Mouse (Mus musculus) heart, embryonic 10.5 days (tissue): ENCODE measurements at regions not wholly inside any gene's neighbourhood (a gene's known extent, or its start where the extent isn't known, plus 50 kb on each side); places are given as distances from the start of the nearest gene placed in this dataset.
A peak's percentile ranks its signal among the peaks of the same experiment; 100 is the strongest.
"Not testable (repeated sequence)": the region's sequence is repeated elsewhere in the genome, so short reads cannot be mapped to it uniquely, and the experiment has no call there.

Experiments
- DNase-seq: peaks from one replicate; pipeline ENCODE4 v3.0.0-alpha.2; 2017; ENCODE audit warnings: low spot score
- H3K27ac ChIP-seq: fragments of 300-500 bp; sonication (generic); 2 replicates; pipeline ENCODE4 v1.5.1; 2016; ENCODE audit warnings: mild to moderate bottlenecking
- H3K27me3 ChIP-seq: fragments of 300-500 bp; sonication (generic); 2 replicates; pipeline ENCODE4 v1.6.1; 2016; ENCODE audit warnings: mild to moderate bottlenecking; ENCODE audit not compliant: poor library complexity, insufficient read depth, severe bottlenecking
- H3K36me3 ChIP-seq: fragments of 300-500 bp; sonication (generic); 2 replicates; pipeline ENCODE4 v1.6.1; 2016; ENCODE audit warnings: mild to moderate bottlenecking, moderate library complexity
- H3K4me1 ChIP-seq: fragments of 300-500 bp; sonication (generic); 2 replicates; pipeline ENCODE4 v1.6.1; 2016; ENCODE audit warnings: mild to moderate bottlenecking
- H3K4me3 ChIP-seq: fragments of 300-500 bp; sonication (generic); 2 replicates; pipeline ENCODE4 v1.5.1; 2016; ENCODE audit warnings: mild to moderate bottlenecking, moderate library complexity
- H3K9me3 ChIP-seq: fragments of 300-500 bp; sonication (generic); 2 replicates; pipeline ENCODE4 v1.6.1; 2016; ENCODE audit warnings: mild to moderate bottlenecking, moderate library complexity
- WGBS: fragments of 180-500 bp; shearing (Covaris S2); methylation state at CpG from one replicate; pipeline ENCODE4 v1.1.7; 2016; 5-methylcytosine and 5-hydroxymethylcytosine counted together

DNA sequence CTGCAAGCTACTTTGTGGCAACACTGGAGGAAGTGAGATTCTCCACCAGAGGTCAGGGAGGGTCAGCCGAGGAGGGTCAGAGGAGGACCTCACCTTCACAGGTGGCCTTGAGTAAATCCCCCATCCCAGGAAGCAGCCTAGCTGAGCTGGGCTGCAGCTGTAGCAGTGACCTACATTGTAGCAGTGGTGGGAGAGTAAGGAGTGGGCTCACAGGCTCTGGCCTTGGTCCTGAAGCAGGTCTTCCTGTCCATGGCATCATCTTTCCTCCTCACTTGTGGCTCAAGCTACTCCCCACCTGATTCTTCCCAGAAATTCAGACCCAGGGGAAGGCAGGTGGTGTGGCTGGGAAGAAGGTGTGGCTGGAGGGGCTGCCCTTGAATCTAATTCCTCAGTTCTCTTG is 84.3 kb downstream of the 1810013L24Rik start:
- not testable (repeated sequence) for H3K9me3 ChIP-seq, H3K27ac ChIP-seq, DNase-seq, H3K4me1 ChIP-seq, H3K4me3 ChIP-seq, H3K27me3 ChIP-seq, H3K36me3 ChIP-seq
- 27% methylated on average over 1 of the region's 1 CpGs for WGBS

DNA sequence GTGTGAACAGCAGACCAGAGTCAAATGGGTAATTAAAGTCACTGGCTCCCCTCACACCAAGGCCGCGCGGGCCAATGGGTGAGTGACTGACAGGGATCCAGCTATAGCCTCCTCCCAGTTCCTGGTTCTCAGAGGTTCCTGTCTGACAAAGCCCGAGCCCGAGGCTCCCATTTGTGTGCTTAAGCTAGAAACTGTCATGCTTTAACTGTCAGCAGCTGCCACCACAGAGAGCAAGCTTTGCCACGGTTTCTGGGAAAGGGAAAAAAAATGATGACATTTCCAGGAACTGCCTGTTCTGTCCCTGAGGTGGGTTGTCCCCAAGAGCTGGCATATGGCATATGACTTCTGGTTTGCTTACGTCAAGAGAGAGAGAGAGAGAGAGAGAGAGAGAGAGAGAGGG is 86.2 kb downstream of the 1810013L24Rik start:
- no peaks in the 10 kb centered on the region for H3K27me3 ChIP-seq
- H3K36me3 ChIP-seq: no peaks in the 10 kb centered on the region
- H3K9me3 ChIP-seq: no peaks in the 10 kb centered on the region
- 63% methylated on average over 7 of the region's 7 CpGs for WGBS
- H3K4me3 ChIP-seq: no peak overlapping the region
- no peaks in the 10 kb centered on the region for H3K4me1 ChIP-seq
- DNase-seq: no peak
- H3K27ac ChIP-seq: no peak overlapping the region

DNA sequence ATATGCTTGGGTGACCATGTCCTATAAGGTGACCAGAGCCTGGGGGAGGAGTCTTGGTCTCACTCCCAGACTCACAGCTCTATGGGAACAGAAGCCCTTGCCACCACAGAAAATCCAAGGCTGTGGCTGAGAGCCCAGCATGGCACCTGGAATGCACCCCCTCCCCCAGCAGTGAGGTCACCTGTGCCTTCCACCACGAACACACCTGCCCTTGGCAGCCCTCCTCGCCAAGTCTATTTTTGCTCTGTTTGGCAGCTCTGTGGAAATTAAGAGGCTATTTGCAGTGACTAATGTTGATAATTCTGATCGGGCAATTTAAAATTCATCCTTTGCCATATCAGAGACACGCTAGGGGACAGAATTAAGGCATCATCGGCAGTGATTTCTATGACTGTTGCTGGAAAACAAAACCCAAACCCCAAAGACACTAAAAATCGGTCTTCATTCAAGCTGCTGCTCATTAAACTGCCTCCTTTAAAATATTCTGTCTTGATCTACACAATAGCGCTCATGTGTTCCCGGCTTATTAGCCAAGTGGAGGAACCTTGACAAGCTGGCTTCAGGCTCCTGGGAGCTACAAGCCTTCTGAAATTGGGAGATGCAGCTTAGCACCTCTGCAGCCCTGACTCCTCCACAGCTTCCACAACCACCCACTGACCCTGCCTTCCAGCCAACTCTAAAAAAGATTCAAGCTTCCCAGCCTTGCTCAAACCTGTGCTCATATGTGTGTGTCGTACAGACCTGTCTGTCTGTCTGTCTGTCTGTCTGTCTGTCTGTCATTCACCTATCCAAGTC is 89.0 kb downstream of the 1810013L24Rik start:
- WGBS: 79% methylated on average over 9 of the region's 9 CpGs
- no peaks in the 10 kb centered on the region for H3K9me3 ChIP-seq
- DNase-seq: no peak
- no peak overlapping the region for H3K27ac ChIP-seq
- no peak overlapping the region for H3K4me3 ChIP-seq
- no peaks in the 10 kb centered on the region for H3K36me3 ChIP-seq
- no peaks in the 10 kb centered on the region for H3K4me1 ChIP-seq
- no peaks in the 10 kb centered on the region for H3K27me3 ChIP-seq

DNA sequence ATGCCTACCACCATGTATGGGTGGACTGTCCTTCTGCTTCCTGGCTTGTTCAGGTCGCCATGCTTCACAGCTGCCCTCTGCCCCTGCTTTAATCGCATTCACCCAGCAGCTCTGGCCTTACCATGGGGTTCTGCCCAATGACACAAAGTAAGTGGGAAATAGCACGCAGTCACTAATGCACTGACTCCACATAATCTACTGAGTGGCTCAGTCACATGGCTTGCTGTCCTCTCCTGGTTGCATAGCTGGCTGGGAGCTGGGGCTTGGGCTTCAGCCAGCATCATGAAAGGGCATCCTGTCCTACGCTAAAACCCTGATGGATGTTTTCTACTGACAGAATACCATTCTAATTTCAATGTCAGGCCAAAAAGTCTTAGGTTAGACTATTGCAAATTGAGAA is 94.8 kb downstream of the 1810013L24Rik start:
- WGBS: 88% methylated on average over 4 of the region's 4 CpGs

DNA sequence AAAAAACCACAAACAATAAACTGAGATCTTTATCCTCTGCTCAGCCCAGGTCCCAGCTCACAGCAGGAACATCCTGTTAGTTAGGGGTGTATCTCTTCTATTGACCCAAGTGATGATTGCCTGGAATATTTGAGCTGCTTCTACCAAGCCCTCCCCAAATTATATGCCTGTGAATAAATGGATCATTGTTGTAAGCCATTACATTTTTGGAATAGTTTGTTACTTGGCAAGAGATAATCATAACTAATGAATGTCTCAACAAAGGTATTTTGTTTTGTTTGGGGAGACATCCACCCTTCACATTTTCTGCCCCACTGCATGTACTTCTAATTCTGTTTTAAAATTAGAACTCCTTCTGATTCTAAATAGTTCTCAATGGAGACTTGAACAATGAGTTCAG is 102.1 kb downstream of the 1810013L24Rik start:
- Histone ChIP-seq H3K27ac (no peak overlapping the region), H3K4me1 (no peaks in the 10 kb centered on the region), H3K4me3 (no peak overlapping the region), H3K27me3 (no peaks in the 10 kb centered on the region), H3K36me3 (no peaks in the 10 kb centered on the region), H3K9me3 (no peaks in the 10 kb centered on the region)
- no peak for DNase-seq

More for the DNA sequence above, 94.8 kb downstream of the 1810013L24Rik start:
- H3K27ac ChIP-seq: no peak overlapping the region
- no peaks in the 10 kb centered on the region for H3K4me1 ChIP-seq
- no peak overlapping the region for H3K4me3 ChIP-seq
- no peak for DNase-seq
- H3K9me3 ChIP-seq: no peaks in the 10 kb centered on the region
- no peaks in the 10 kb centered on the region for H3K27me3 ChIP-seq
- H3K36me3 ChIP-seq: no peaks in the 10 kb centered on the region

DNA sequence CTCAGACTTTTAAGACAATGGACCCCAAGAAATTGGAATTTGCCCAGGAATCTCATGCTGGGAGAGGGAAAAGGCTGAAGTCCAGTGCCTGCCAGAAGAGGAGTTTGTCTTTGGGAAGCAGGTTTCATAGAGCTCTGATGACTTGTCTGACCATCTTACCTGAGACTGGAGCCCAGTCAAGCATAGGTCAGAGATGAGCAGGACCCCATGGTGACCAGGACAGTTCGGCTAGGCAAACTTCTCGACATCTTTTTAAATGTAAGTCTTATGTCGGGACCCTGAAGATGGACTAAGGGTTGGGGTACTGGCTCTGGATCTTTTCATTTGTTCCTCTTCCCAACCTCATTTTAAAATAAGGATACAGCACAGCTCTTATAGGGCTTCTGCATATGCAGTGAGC is 103.2 kb downstream of the 1810013L24Rik start:
- Histone ChIP-seq H3K36me3 (no peaks in the 10 kb centered on the region), H3K9me3 (no peaks in the 10 kb centered on the region)
- 95% methylated on average over 3 of the region's 3 CpGs for WGBS

DNA sequence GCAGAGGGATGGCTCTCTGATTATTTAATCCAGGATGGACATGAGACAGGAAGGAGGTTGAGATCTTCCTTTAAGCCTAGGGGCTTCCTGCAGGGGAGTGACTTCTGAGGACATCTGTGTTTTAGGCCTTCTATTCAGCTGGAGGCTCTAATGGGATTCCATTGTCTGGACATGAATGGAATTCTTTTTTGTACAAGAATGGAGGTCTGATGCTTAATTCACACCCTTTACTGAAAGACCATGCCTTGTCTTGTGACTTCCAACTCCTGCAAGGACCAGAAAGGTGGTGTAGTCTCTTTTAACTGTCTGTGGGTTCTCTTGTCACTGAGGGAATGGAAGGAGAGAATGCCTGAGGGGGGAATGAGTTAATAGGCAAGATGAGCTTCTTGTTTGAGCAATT is 106.5 kb downstream of the 1810013L24Rik start:
- no peak overlapping the region for H3K4me3 ChIP-seq
- H3K27me3 ChIP-seq: no peaks in the 10 kb centered on the region
- no peak overlapping the region for H3K27ac ChIP-seq
- H3K9me3 ChIP-seq: no peaks in the 10 kb centered on the region
- no peak for DNase-seq
- 0 out of 2 replicates have a peak, but pooled peaks cover 4% of the 10 kb centered on the region for H3K4me1 ChIP-seq
- H3K36me3 ChIP-seq: no peaks in the 10 kb centered on the region

More for the DNA sequence above, 103.2 kb downstream of the 1810013L24Rik start:
- no peaks in the 10 kb centered on the region for H3K27me3 ChIP-seq
- H3K4me1 ChIP-seq: no peaks in the 10 kb centered on the region
- peak; percentile 70 for DNase-seq
- no peak overlapping the region for H3K4me3 ChIP-seq
- H3K27ac ChIP-seq: no peak overlapping the region

DNA sequence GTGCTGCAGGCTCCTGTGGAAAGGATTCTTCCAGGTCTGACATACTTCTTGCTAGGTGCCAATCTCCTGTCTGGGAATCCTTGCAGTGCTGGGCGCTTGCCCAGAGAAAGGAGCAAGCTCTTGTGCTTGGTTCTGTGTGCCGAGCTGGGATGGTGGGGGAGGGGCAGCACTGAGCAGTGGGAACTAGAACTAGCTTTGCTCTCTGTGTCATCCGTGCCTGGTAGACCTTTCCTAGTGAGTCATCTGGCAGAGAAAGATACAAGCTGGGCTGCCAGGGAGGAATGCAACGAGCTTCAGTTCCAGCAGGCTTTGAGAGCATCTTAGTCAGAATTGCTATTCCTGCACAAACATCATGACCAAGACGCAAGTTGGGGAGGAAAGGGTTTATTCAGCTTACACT is 108.6 kb downstream of the 1810013L24Rik start:
- Histone ChIP-seq H3K9me3 (no peaks in the 10 kb centered on the region), H3K4me3 (no peak overlapping the region), H3K27ac (no peak overlapping the region), H3K27me3 (no peaks in the 10 kb centered on the region), H3K4me1 (0 out of 2 replicates have a peak, but pooled peaks cover 4% of the 10 kb centered on the region), H3K36me3 (no peaks in the 10 kb centered on the region)
- 27% methylated on average over 5 of the region's 5 CpGs for WGBS
- DNase-seq: no peak

DNA sequence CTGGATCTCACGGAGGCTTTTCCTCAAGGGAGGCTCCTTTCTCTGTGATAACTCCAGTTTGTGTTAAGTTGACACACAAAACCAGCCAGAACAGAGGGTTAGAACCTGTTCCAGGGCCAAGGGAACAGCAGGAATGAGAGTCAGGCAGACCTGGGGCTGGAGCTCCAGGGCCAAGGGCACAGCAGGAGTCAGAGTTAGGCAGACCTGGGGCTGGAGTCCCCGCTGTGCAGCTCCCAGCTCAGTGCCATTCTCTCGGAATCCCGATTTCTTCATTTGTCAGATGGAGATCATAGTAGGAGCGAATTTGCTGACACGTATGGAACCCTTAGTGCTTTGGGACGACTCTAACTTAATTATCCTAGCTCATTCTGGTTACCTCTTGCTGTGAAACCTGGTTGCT is 109.2 kb downstream of the 1810013L24Rik start:
- DNase-seq: no peak
- Histone ChIP-seq H3K9me3 (no peaks in the 10 kb centered on the region), H3K4me3 (no peak overlapping the region), H3K36me3 (no peaks in the 10 kb centered on the region), H3K27ac (no peak overlapping the region), H3K27me3 (no peaks in the 10 kb centered on the region), H3K4me1 (0 out of 2 replicates have a peak, but pooled peaks cover 4% of the 10 kb centered on the region)
- WGBS: 30% methylated on average over 7 of the region's 7 CpGs

DNA sequence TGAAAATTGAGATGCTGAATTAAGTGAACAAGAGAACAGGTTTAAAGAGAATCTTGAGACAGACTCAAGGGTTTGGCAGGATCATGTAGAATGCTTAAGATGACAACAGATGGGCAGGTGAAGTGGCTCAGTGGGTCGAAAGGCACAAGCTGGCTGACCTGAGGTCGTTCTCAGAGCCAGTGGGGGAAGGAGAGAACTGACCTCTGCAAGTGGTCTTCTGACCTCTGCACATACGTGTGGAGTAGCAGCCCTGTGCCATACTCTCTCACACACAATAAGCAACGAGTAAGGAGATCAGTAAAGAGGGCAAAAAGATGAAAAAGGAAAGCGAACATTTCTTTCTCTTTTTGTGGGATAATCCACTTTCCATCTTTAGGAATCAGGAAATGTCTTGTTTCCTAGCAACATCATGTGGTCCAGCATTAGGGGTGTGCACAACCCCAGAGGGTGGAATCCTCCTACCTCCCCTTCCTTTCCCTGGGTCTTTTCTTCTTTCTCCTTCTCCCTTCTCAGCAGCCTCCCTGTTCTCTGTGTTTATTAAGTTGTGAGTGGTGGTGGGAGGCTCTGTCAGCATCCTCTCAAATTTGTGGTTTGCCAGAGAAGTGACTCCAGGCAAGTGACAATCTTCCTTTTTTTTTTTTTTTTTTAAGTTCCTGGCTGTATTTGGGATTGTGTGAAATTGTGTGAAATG is 114.7 kb downstream of the 1810013L24Rik start:
- no peak overlapping the region for H3K27ac ChIP-seq
- H3K27me3 ChIP-seq: no peaks in the 10 kb centered on the region
- H3K4me3 ChIP-seq: no peak overlapping the region
- H3K4me1 ChIP-seq: no peaks in the 10 kb centered on the region
- no peaks in the 10 kb centered on the region for H3K36me3 ChIP-seq
- no peaks in the 10 kb centered on the region for H3K9me3 ChIP-seq
- peak; percentile 9 for DNase-seq
- WGBS: 48% methylated on average over 5 of the region's 5 CpGs

DNA sequence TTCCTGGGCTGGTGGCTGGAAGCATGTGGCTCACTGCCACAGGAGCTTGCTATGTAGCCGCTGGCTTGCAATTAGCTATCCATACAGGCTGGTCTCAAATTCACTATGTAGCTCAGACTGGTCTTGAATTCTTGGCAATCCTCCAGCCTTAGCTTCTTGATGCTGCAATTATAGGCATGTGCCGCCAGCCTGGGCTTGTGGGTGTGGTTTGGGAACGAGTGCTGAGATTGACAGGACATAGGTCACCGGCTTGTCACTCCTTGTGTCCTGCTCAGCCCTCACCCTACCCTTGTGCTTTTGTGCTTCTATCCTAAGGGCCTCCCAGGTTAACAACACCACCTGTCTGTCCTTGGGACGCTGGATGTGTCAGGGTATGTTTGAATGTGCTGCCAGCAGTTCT is 117.9 kb downstream of the 1810013L24Rik start:
- WGBS: 56% methylated on average over 5 of the region's 5 CpGs
- no peak overlapping the region for H3K27ac ChIP-seq
- peak; percentile 64 for DNase-seq
- H3K36me3 ChIP-seq: no peaks in the 10 kb centered on the region
- no peak overlapping the region for H3K4me3 ChIP-seq
- H3K4me1 ChIP-seq: no peaks in the 10 kb centered on the region
- H3K27me3 ChIP-seq: no peaks in the 10 kb centered on the region
- H3K9me3 ChIP-seq: no peaks in the 10 kb centered on the region

DNA sequence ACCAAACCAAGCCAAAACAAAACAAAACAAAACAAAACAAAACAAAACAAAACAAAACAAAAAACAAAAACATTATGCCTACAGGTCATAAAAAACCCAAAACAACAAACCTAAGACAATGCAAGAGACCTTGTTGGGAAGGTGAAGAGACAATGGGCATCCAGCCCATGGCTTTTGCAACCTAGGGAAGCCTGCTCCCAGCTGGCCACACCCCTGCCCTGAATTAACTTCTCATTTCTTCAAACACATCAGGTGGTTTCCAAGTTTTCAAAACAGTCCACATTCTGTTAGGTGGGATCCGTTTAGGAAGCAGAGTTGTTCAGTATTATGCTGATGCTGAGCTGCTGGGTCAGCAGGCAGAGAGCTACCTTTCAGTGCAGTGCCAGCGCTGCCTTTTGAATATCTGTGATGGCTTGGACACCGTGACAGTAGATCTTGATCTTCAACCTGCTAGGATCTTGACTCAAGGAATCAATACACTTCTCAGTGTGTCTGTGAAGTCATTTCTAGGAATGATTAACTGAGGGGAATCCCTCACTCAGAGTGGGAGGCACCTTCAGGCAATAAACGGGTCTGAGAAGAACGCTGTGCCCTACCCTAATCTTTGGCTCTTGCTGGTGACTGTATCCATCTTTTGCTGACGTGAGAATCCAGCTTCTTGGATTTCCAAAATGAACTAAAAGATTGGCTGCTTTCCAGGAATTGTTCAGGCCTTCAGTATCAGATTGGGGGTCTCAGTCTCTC is 121.4 kb downstream of the 1810013L24Rik start:
- no peaks in the 10 kb centered on the region for H3K4me1 ChIP-seq
- H3K36me3 ChIP-seq: no peaks in the 10 kb centered on the region
- H3K4me3 ChIP-seq: no peak overlapping the region
- H3K9me3 ChIP-seq: no peaks in the 10 kb centered on the region
- H3K27ac ChIP-seq: no peak overlapping the region
- WGBS: 77% methylated on average over 6 of the region's 6 CpGs
- DNase-seq: peak; percentile 25
- H3K27me3 ChIP-seq: no peaks in the 10 kb centered on the region

DNA sequence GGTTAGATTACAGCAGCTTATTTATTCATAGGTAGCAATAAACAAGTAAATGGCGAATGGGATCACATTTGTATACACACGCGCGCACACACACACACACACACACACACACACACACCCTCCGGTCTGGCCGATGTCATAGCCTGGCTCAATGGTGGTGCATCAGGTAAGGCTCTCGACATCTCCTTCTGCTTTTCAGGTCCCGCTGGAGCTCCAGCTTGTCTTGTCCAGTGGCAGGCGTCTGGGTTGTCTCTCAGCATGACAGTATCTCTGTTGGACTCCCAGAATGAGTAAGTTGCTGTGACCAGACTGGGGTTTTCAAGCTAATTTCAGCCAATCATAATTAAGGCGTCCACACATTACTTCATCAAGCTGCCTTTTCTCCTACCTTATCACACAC is 131.8 kb downstream of the 1810013L24Rik start:
- no peaks in the 10 kb centered on the region for H3K27me3 ChIP-seq
- WGBS: 64% methylated on average over 10 of the region's 10 CpGs
- no peak overlapping the region for H3K4me3 ChIP-seq
- 0 out of 2 replicates have a peak, but pooled peaks cover 3% of the 10 kb centered on the region for H3K4me1 ChIP-seq
- DNase-seq: no peak
- H3K9me3 ChIP-seq: no peaks in the 10 kb centered on the region
- no peak overlapping the region for H3K27ac ChIP-seq
- no peaks in the 10 kb centered on the region for H3K36me3 ChIP-seq
